Mouse (Mus musculus): Measurements from ENCODE around the gene Hsp90aa1.
A peak's percentile ranks its signal among the peaks of the same experiment; 100 is the strongest.
"Not testable (repeated sequence)": the region's sequence is repeated elsewhere in the genome, so short reads cannot be mapped to it uniquely, and the experiment has no call there.

Hsp90aa1 gene

DNA sequence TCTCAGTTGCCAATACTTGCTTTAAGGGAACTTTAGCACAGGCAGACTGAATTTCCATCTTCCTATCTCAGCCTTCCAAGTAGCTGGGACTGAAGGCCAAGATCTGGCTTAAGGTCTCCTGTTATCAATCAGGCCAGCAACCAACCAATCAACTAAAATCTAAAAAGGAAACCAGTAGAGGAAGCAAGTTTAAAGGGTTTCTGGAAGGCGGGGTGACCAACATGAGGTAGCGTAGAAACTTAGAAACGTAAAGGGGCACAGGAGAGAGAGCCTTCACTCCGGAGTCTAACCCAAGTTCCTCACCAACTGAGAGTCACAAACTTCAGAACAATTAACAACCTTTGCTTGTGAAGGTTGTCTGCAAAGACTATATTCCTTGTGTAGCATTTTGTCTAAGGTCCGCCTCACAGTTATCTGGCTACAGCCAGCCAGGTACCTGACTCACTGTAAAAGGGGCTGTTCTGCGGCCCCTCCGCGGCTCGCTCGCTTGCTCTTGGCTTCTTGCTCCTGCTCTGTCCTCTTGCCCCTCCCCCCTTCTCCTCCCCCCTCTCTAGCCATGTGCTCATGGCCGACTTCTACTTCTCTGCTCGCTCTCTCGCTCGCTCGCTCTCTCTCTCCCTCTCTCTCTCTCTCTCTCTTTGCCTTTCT is 3.9 kb downstream of the Hsp90aa1 start:
- DNase-seq (ENCODE audit: low read depth), result peak; percentile 93

DNA sequence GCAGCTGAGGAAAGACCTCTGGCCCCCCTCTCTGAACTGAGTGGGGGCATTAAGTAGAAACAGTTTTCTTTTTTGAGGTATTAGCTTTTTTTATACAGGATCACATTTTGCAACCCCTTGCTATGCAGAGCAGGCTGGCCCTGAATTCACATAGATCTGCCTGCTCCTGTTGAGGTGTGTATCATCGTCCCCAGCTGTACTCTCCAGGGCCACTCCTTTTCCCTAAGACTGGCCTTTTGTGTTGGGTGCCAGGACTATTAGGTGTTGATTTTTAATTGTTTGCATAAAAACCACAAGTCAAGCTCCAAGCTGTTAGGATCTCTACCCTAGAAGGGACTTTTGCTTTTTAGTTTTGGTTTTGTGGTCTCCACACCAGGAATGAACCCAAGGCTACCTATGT is 4.4 kb downstream of the Hsp90aa1 start:
- DNase-seq (ENCODE audit: low read depth), result no peak

- DNase-seq (ENCODE audit: low read depth), result peak; percentile 66
Measured at GRCm38 (mm10) chr12:110697457-110697856, 5.1 kb downstream of the Hsp90aa1 start.

- DNase-seq (ENCODE audit: low read depth), result no peak
Measured at GRCm38 (mm10) chr12:110696975-110697400, 5.5 kb downstream of the Hsp90aa1 start.

- peak; percentile 98 for DNase-seq (ENCODE audit: low read depth)
Measured at GRCm38 (mm10) chr12:110696173-110696974, 6.2 kb downstream of the Hsp90aa1 start.

DNA sequence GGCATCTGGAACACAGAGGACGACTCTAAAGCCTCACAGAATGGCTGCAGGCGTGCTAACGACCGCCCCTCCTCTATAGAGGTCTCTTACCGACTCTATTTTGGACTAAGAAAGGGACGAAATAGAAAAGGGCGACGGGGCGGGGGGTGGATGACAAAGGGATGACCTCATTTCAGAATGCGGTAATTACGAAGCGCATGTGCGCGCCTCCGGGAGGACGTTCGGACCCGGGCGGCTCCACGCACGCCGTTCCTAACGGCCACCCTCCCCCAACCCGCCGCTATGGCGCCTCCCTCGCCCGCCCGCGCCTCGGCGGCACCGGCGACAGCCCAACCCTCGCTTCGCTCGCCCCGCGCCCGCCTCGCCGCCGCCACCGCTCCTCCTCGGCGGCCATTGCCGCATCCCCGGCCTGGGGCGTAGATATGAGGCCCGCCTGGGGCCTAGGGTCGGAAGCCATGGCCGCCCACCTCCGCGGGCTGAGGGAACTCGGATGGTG is 6.8 kb downstream of the Hsp90aa1 start:
- DNase-seq (ENCODE audit: low read depth), result peak; percentile 49

DNA sequence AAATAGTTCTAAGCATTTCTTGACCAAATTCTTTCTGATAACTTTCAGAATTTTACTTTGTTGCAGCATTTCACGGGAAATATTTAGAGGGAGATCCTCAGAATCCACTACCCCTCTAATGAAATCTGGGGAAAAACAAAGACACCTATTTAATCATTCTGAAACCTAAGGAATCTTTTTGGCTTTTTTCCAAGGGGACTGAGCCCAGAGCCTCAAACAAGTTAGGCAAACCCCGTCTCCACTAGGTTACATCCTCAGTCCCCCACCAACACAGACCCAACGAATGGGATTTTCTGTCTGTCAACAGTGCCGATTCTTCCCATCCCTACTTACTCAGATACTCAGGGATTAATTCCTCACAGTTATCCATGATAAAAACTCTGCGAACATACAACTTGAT is 9.2 kb downstream of the Hsp90aa1 start:
- not testable (repeated sequence) for DNase-seq (ENCODE audit: low read depth)

DNA sequence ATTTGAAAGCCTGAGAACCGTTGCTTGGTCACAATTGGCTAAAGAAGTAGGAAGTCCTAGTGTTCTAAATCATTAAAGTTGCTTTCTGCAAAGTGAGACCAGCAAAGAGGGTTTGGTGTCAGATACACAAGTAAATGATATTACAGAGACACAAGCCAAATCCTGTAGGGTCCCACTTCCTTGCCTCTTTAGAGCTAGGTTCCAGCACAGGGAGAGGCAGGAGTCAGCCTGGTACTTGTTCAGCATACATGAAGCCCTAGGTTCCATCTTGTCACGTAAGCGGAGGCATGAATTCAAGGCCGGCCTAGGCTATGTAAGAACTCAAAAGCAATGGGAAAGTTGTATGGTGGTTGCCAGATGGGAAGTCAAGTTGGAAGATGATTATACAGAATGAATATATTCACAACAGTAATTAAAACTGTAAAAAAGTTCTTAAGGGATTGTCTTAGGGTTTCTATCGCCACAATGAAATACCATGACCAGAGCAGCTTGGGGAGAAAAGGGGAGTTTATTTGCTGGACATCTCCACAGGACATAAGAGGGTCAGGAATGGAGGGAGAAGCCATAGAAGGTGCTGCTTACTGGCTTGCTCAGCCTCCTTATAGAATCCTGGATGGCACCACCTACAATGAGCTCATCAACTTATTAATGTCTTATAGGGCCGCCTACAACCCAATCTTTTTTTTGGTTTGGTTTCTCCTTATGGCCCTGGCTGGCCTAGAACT is 12.4 kb downstream of the Hsp90aa1 start:
- DNase-seq (ENCODE audit: low read depth), result peak; percentile 31

GRCm38 (mm10) chr12:110688921-110689320 is 13.6 kb downstream of the Hsp90aa1 start:
- DNase-seq (ENCODE audit: low read depth), result peak; percentile 28

DNA sequence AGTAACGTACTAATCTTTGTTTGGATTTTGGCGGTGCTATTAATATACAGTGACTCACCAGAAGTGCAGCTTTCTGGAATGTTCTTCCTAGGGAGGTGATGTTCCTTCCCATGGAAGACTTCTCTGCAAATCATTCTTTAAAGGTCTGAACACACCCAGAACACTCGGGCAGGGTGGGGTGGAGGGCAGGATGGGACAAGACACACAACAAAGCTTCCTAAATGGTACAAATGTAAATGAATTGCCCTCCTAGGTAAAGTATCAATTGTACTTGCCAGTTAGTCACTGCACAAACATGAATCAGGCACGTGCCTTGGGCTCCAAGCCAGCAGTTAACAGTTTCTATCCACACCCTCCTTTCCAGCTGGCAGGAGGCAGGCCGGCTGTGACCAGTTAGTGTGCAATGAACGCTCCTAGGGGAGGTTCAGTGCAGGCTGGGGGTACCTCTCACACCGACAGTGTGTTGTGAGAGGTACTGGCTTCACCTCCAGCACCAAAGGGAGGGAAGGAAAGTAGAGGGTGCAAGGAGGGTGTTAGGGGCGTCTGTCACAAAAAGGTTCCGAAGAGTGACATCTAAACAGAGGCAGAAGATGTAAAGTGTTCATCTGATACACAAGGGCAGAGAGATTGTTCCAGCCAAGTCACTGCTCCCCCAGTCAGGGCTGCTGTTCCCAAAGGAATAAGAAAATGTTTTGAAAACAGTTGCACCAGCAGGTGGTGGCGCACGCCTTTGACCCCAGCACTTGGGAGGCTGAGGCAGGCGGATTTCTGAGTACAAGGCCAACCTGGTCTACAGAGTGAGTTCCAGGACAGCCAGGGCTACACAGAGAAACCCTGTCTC is 14.4 kb downstream of the Hsp90aa1 start:
- DNase-seq (ENCODE audit: low read depth), result peak; percentile 39

GRCm38 (mm10) chr12:110683580-110683979 is 18.9 kb downstream of the Hsp90aa1 start:
- no peak for DNase-seq (ENCODE audit: low read depth)

DNA sequence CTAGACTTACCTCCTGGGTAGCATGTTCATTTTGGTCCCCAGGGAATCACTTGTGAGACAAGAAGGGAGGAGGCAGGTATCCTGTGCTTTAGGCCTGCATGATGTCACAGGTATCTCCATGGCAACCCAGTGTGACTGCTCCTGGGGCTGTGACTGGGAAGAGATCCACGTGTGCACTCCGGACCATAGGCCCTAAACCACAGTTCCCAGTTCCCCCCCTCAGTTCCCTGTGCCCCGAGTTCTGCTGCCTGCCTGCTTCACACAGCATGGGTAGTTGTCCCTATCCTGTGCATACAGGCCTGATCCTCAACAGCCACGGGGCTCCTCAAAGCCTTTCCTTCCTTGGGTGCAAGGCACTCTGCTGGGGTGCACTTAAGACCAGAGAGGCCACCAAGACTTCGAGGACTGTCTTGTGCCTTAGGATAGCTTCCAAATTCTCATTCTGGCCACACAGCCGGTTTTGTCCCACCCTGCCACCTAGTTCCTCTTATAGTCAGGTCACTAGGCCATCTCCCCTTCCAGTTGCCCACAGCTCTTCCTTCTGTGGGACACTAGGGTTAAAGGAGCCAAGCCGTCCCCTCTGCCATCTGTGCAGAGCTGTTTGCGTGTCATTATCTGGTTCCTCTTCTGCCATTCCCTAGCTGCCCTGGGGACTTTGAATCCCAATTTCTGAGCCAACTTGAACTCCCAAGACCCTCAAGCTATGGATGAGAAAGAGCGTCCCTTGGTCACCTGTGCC is 19.8 kb downstream of the Hsp90aa1 start, which contains the start of gene 1700001K19Rik:
TSS of gene 1700001K19Rik (minus strand) at position 59 of the 739 bp plus-strand sequence.
- DNase-seq (ENCODE audit: low read depth), result no peak

DNA sequence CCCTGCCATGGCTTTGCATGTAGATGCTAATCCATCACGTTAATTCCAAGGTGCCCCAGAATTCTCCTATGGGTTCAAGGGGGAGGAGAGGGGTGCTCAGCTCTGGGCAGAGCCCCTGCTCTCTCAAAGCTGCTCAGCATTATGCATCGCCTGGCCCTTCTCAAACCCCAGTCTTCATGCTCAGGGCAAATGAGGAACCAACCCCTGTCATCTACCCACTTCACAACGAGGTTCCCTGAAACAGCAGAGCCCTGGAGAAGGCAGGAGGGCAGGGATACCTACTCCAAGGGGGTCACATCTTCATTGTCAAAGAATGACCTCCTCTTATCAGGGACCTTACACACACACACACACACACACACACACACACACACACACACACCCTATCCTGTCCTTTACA is 20.6 kb downstream of the Hsp90aa1 start:
- no peak for DNase-seq (ENCODE audit: low read depth)

GRCm38 (mm10) chr12:110681191-110681590 is 21.3 kb downstream of the Hsp90aa1 start:
- no peak for DNase-seq (ENCODE audit: low read depth)

DNA sequence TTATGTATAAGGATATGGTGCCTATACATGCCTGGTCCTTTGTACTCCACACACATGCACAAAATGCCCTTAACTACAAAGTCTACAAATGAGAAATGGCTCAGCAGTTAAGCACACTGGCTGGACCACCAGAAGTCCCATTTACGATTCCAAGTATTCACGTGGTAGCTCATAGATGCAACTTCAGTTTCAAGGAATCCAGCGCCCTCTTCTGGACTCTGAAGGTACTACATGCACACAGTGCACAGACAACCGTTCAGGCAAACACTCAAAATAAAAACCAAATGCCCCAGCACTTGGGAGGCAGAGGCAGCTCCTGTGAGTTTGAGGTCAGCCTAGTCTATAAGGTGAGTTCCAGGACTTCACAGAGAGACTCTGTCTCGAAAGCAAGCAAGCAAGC is 28.3 kb downstream of the Hsp90aa1 start:
- DNase-seq (ENCODE audit: low read depth), result peak; percentile 76

DNA sequence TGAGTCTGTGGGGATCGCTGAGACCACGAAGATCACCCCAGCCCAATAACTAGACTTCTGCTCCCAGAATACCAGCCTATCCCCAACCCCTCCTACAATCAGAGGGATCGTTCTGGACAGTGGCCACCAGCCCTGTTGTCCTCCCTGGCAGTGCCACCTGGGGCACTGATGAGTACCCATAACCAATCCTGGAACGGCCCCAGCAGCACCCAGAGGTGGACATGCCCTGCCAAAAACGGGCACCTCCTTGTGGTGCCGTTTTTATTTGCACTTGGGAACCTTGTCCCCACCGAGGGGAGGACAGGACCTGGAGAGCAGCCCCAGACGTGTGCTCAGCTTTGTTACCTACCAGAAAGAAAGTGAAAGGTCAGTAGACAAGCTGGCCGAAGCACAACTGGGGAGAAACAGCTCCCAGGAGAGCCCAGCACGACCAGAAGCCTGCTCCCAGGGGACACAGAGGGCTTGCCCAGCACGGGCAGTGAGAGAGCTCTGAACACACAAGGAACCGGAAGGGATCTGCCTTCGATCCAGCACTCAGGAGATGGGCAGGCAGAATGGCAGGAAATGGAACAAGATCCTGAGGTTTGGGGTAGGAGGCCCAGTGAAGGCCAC is 35.0 kb downstream of the Hsp90aa1 start:
- no peak for DNase-seq (ENCODE audit: low read depth)

DNA sequence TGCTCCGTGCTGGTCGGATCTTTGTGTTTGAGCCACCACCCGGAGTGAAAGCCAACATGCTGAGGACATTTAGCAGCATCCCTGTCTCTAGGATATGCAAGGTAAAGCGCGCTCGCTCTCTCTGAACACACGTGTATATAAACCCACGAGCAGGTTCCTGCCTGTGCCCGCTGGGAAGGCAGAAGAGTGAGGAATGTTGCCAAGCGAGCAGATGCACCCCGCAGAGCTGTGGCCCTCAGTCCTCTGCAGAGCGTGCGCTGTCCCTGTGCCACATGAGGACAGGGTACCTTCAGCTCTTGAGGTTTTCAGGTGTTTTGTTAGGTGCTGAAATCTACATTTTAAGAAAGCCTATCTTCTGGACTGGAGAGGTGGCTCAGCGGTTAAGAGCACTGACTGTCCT is 40.8 kb downstream of the Hsp90aa1 start:
- DNase-seq (ENCODE audit: low read depth), result no peak

GRCm38 (mm10) chr12:110651464-110651863 is 51.1 kb downstream of the Hsp90aa1 start:
- DNase-seq (ENCODE audit: low read depth), result no peak

DNA sequence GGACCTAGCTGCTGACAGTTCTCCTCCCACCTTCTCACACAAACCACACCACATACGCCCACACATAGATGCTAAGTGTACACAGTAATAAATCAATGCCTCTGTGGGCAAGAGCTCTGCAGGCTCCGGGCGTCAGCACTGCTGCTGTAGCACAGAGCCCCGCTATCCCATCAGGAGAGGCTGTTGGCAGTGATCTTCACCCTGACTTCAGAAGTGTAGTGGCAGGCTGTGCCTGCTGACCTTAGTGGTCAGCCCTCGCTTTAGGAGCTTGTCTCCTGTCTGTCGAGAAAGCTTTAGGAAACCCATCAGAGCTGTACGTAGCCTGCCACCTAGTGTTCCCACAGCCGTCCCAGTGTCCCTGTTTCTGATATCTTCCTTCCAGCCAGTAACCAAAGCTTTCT is 52.3 kb downstream of the Hsp90aa1 start:
- DNase-seq (ENCODE audit: low read depth), result no peak

All from 416B (cell line).